Mouse (Mus musculus) cerebellum, adult 18-20 months (tissue): Measurements from ENCODE around the gene Tldc1.

Experiments
- DNase-seq, 2 experiments: peaks; one replicate each; pipeline ENCODE4 v3.0.0; 2021

Tldc1 gene

GRCm38 (mm10) chr8:119765311-119765710, 12.9 kb downstream of the Tldc1 start:
- DNase-seq, result no peak

GRCm38 (mm10) chr8:119762226-119763220, 15.7 kb downstream of the Tldc1 start:
- DNase-seq, result no peak

DNA sequence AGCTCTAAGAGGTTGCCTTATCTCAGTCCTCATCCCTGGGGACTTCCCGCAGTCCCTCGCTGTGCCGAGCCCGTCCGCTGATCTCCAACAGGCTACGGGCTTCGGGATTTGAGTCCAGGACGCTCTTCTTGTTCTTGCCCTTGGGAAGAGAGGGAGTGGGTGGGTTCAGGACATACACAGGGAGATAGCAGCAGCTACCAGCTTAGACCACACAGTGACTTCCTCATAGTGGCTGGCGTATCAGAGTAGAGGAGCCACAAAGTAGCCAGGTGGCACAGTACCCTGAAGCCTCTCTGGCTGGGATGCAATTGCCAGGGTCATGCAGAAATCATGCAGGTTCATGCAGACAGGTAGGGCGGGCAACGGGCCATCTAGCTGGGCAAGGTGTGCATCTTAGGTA, 16.5 kb downstream of the Tldc1 start:
- no peak for DNase-seq

GRCm38 (mm10) chr8:119756538-119756937, 21.7 kb downstream of the Tldc1 start:
- DNase-seq, result no peak

DNA sequence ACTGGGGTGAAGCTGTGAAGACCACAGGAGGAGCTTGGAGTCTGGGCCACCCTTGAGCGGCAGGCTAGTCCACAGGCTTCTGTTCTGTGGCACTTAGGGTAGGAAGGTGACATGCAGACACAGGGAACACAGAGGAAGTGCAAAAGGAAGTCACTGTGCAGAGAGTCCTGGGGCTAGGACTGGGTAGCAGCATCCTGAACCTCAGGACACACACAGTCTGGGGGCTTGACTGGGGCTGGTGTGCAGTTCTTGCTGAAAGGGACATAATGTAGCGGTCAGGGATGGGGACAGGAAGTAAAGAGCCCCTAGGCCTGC, 22.1 kb downstream of the Tldc1 start:
- DNase-seq, result no peak

GRCm38 (mm10) chr8:119755238-119756146, 22.7 kb downstream of the Tldc1 start:
- no peak for DNase-seq

DNA sequence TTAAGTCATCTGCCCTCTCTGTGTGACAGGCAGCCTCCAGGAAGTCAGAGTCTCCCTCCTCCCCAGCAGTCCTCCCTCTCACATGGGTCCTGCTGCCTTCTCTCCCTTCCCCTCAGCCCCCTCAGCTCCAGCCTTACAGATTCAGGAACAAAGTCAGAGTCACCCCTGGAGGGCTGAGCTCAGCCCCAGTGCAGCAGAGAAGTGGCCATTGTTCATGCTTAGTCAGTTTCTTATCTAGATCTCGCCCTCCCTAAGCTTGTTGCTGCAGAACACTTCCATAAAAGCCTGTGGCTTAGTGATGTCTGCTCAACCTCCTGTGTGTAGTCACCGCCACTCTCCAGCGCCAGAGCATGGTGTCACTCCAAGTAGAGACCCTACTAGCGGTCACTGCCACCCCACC, 33.6 kb downstream of the Tldc1 start:
- DNase-seq, result no peak

- peak in 1 of 2 experiments; percentile 23 for DNase-seq
Measured at GRCm38 (mm10) chr8:119743291-119744026, 34.8 kb downstream of the Tldc1 start.

DNA sequence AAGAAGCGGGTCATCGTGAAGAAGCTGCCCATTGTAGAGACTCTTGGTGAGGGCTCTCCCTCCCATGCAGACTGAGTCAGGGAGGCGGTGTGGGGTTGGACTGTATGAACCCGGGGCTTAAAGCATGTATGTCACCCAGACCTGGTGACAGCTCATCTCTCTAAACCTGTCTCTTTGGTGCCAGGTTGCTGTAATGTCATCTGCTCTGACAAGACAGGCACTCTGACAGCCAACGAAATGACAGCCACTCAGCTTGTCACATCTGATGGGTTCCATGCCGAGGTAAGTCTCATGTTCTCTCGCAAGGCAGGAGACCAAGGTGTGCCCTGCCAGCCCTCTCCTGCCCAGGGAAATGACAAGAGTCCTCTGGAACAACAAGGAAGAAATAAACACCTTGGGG, 35.8 kb downstream of the Tldc1 start:
- DNase-seq, result no peak

DNA sequence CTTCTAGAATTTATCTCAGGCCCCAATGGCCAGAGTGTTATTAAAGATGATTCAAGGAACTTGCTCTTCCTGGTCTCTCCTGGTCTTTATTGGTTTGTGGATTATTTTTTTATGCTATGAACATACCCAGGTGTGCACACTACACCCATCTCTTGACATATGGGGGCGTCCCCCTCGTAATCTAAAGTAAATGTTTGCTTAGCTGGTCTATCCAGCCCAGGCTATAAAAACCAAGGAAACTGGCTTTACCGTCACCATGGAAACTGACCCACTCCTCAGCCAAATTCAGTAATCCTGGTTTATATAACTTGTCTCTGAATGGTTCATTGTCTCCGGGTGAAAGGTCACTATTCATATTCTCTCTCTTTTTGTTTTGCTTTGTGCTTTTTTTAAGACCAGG, 37.6 kb downstream of the Tldc1 start:
- DNase-seq, result no peak

DNA sequence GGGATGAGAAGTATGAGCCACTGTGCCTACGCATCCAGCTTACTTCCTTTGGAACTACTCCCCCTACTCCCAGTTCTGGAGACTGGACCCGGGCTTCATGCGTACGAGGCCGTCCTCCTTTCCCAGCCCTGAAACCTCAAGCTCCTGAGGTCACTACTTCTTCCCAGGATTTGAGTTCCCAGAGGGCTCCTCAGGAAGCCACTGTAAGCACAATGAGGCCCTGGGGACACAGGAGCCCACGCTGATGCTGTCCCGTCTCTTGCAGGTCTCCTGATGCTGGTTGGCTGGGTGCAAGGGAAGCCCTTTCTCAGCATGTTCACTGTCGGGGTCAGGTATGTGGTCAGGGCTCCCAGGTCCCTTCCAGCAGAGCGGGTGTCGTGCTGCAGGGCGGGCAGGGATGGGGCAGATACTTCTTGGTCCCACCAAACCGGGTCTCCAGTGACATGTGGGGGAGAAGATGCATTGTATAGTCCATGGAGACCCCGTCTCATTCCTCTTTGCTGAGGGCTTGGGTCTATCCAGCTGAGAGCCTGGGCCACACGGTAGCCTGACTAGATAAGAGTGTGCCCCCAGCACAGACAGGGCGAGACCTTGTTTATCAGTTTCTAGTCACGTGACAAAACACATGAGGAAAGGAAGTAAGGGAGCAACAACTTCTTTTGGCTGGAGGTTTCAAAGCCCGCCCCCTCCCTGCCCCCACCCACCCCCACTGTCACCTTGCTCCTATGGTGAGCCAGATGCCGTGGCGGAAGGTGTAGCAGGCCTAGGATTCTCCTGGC, 39.9 kb downstream of the Tldc1 start:
- no peak for DNase-seq

- DNase-seq, result no peak
Measured at GRCm38 (mm10) chr8:119737093-119737900, 40.9 kb downstream of the Tldc1 start.

DNA sequence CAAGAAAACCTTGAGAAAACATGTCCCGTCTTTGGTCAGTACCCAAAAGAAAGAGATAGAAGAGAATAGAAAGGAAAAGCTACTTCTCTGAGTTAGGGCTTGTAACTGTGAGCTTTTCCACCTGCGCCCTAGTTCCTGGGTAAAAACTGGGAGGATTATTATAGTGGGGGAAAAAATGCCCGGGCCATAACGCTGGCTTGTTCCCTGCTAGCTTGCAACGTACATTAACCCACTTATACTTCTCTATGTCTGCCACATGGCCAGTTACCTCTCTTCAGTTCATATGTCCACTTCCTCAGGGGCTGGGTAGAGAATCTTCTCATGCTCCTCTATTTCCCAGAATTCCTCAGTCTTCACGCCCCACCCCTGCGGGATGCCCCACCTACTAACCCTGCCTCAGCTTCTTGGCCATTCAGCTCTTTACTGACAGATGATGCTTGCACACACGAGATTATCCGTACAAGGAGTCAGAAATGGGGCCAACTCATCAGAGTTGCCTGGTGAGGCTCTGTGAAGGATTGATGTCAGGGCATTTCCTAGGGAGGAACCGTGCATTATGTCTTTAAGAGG, 41.8 kb downstream of the Tldc1 start:
- no peak for DNase-seq

GRCm38 (mm10) chr8:119732072-119732471, 46.1 kb downstream of the Tldc1 start:
- no peak for DNase-seq

DNA sequence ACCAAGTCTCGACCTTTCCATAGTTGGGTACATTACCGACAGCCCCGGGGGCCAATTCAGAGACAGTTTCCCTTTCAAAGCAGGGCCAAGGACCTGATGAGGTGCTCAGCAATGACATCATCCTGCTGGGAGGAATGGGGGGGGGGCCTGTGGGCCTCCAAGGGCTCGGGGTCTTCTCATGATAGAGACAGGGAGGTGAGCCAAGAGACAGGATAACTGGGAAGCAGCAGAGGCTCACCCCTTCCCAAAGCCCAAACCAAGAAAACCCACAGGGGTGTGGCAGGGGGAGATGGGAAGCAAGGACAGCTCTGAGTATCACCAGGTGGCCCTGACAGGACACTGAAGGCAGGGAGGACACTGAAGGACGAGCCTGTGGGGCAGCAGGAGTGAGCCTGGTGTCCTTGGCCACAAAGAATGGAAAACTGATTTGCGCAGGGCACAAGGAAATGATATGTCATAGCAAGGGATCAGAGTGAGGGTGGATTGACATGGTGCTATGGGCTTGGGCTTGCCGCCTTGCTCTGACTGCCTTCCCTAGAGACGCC, 49.8 kb downstream of the Tldc1 start:
- DNase-seq, result no peak

GRCm38 (mm10) chr8:119727093-119727492, 51.1 kb downstream of the Tldc1 start:
- DNase-seq, result no peak

- no peak for DNase-seq
Measured at GRCm38 (mm10) chr8:119724596-119724995, 53.6 kb downstream of the Tldc1 start.

- DNase-seq, result no peak
Measured at GRCm38 (mm10) chr8:119723676-119724075, 54.5 kb downstream of the Tldc1 start.

DNA sequence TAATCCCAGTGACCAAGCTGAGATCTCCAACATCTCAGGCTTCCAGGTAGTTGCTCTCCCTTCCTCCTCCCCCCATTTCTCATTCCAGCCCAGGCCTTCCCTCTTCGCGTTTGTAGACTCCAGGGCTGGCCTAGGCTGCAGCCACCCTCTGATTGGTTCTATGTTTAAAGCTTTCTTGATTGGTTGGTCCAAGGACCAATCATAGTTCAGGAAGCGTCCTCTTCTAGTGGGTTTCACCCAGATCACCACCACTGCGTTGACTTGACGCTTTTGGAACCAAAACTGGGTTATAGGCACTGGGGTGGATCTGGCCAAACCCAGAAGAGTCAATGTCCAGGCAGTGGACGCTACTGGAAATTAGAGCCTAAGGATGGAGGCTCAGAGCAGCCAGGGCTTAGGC, 55.9 kb downstream of the Tldc1 start:
- DNase-seq, result no peak

DNA sequence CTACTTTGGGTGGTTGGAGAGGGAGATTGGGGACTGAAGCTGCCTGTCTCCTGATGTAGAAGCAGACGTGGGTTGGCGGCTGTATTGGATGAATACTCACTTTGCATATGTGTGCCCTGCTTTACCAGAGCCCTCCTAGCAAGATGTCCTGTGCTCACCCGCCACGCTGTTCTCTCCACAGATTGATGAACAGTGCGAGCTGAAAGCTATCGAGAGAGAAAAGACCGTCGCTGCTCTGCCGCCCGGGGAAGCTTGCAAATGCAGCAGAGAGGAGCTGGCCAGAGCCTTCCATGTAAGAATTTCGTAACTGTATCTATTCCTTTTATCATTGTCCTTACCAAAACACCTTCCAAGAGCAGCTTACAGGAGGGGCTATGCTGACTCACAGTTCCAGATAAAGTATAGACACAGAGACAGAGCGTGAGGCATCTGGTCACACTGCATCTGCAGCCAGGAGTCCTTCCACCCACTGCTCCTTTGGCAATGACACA, 59.2 kb downstream of the Tldc1 start:
- DNase-seq, result no peak
